Mouse (Mus musculus) MEL (cell line): Measurements from ENCODE around the gene Sox5. TPM values are rescaled to one million over a fixed set of nuclear protein-coding genes. Genes with fewer than 3 reads are reported as not detected.

Experiments used
- DNase-seq: peaks from one replicate; pipeline ENCODE4 v3.0.0; 2011; ENCODE audit warnings: low read depth, low spot score
- H3K27ac ChIP-seq: 2 replicates; pipeline ENCODE4 v1.5.1; 2012; ENCODE audit warnings: low read depth, mild to moderate bottlenecking, control low read depth, low read length, moderate library complexity; ENCODE audit not compliant: control insufficient read depth
- H3K27me3 ChIP-seq, 2 experiments: fragments of 150-350 bp in 1 of 2; sonication (generic) in 1 of 2; 2 replicates each; pipeline ENCODE4 v1.6.1; 2012; ENCODE audit warnings: low read length in 2 of 2, mild to moderate bottlenecking in 2 of 2, improper control_type of control experiment in 1 of 2, moderate library complexity in 1 of 2; ENCODE audit not compliant: insufficient read depth in 2 of 2, control insufficient read depth in 1 of 2
- H3K36me3 ChIP-seq, 2 experiments: 2 replicates each; pipeline ENCODE4 v1.6.1; 2012 to 2014; ENCODE audit warnings: low read length in 2 of 2, improper control_type of control experiment in 1 of 2, inconsistent platforms in 1 of 2, mild to moderate bottlenecking in 1 of 2; ENCODE audit not compliant: insufficient read depth in 2 of 2, control insufficient read depth in 1 of 2
- H3K4me1 ChIP-seq, 2 experiments: fragments of 150-350 bp in 1 of 2; sonication (generic) in 1 of 2; 2 replicates each; pipeline ENCODE4 v1.6.1; 2012; ENCODE audit warnings: low read length in 2 of 2, improper control_type of control experiment in 1 of 2, mild to moderate bottlenecking in 1 of 2; ENCODE audit not compliant: insufficient read depth in 2 of 2, control insufficient read depth in 1 of 2
- H3K4me3 ChIP-seq, 2 experiments: fragments of 150-350 bp in 1 of 2; sonication (generic) in 1 of 2; 2 replicates each; pipeline ENCODE4 v1.5.1; 2012; ENCODE audit warnings: low read depth in 2 of 2, low read length in 2 of 2, mild to moderate bottlenecking in 2 of 2, moderate library complexity in 2 of 2, control low read depth in 1 of 2, improper control_type of control experiment in 1 of 2; ENCODE audit not compliant: control insufficient read depth in 1 of 2, insufficient read depth in 1 of 2
- H3K79me2 ChIP-seq: 2 replicates; pipeline ENCODE4 v1.6.1; 2012; ENCODE audit warnings: mild to moderate bottlenecking, low read length, moderate library complexity; ENCODE audit not compliant: control insufficient read depth, poor library complexity, insufficient read depth
- H3K9ac ChIP-seq: 2 replicates; pipeline ENCODE4 v1.6.1; 2012; ENCODE audit warnings: low read depth, mild to moderate bottlenecking, control low read depth, low read length, moderate library complexity; ENCODE audit not compliant: control insufficient read depth, poor library complexity, severe bottlenecking
- H3K9me3 ChIP-seq: fragments of 150-350 bp; sonication (generic); replicated peaks from 2 replicates; pipeline ENCODE4 v1.6.1; 2012; ENCODE audit warnings: mild to moderate bottlenecking, low read length, improper control_type of control experiment, moderate library complexity; ENCODE audit not compliant: insufficient read depth
- CTCF ChIP-seq, 3 experiments: IDR thresholded peaks in 2 of 3; conservative IDR thresholded peaks in 1 of 3; 2 replicates each; pipeline ENCODE4 v1.5.1; 2011 to 2012; ENCODE audit warnings: low read length in 3 of 3, low read depth in 2 of 3, mild to moderate bottlenecking in 2 of 3, improper control_type of control experiment in 1 of 3, inconsistent platforms in 1 of 3, mixed read lengths in 1 of 3, moderate library complexity in 1 of 3; ENCODE audit not compliant: control insufficient read depth in 1 of 3, insufficient read depth in 1 of 3, poor library complexity in 1 of 3, severe bottlenecking in 1 of 3
- ETS1 ChIP-seq: IDR thresholded peaks from 2 replicates; pipeline ENCODE4 v1.6.1; 2012; ENCODE audit warnings: low read depth, mild to moderate bottlenecking, inconsistent platforms, low read length, improper control_type of control experiment, moderate library complexity
- GABPA ChIP-seq: IDR thresholded peaks from 2 replicates; pipeline ENCODE4 v1.6.1; 2012; ENCODE audit warnings: low read depth, mild to moderate bottlenecking, inconsistent platforms, low read length, improper control_type of control experiment, moderate library complexity
- JUND ChIP-seq: IDR thresholded peaks from 2 replicates; pipeline ENCODE4 v1.6.1; 2011; ENCODE audit warnings: low read depth, mild to moderate bottlenecking, improper control_type of control experiment, low read length
- MAX ChIP-seq: IDR thresholded peaks from 2 replicates; pipeline ENCODE4 v1.6.1; 2011; ENCODE audit warnings: low read length, improper control_type of control experiment
- MEF2A ChIP-seq: IDR thresholded peaks from 2 replicates; pipeline ENCODE4 v1.6.1; 2014; ENCODE audit warnings: low read depth, mild to moderate bottlenecking, inconsistent platforms, low read length, improper control_type of control experiment; ENCODE audit not compliant: poor library complexity, insufficient replicate concordance, severe bottlenecking; ENCODE audit errors: extremely low read depth
- MYC ChIP-seq: IDR thresholded peaks from 2 replicates; pipeline ENCODE4 v1.6.1; 2011; ENCODE audit warnings: low read depth, mild to moderate bottlenecking, low read length, improper control_type of control experiment, moderate library complexity
- NRF1 ChIP-seq: IDR thresholded peaks from 2 replicates; pipeline ENCODE4 v1.6.1; 2014; ENCODE audit warnings: low read depth, mild to moderate bottlenecking, inconsistent platforms, low read length, improper control_type of control experiment, moderate library complexity; ENCODE audit not compliant: poor library complexity, insufficient read depth, severe bottlenecking
- RAD21 ChIP-seq: IDR thresholded peaks from 2 replicates; pipeline ENCODE4 v1.6.1; 2011; ENCODE audit warnings: mild to moderate bottlenecking, low read depth, low read length, improper control_type of control experiment
- RCOR1 ChIP-seq: IDR thresholded peaks from 2 replicates; pipeline ENCODE4 v1.6.1; 2012; ENCODE audit warnings: low read depth, mild to moderate bottlenecking, inconsistent platforms, low read length, improper control_type of control experiment
- SIN3A ChIP-seq: IDR thresholded peaks from 2 replicates; pipeline ENCODE4 v1.6.1; 2012; ENCODE audit warnings: low read length, improper control_type of control experiment, inconsistent platforms
- SMC3 ChIP-seq: IDR thresholded peaks from 2 replicates; pipeline ENCODE4 v1.6.1; 2011; ENCODE audit warnings: low read depth, low read length, improper control_type of control experiment
- TAL1 ChIP-seq: IDR thresholded peaks from 2 replicates; pipeline ENCODE4 v1.6.1; 2012; ENCODE audit warnings: mild to moderate bottlenecking, inconsistent platforms, low read length, moderate library complexity, mixed read lengths
- TBP ChIP-seq: IDR thresholded peaks from 2 replicates; pipeline ENCODE4 v1.8.0; 2011; ENCODE audit warnings: low read depth, low read length, improper control_type of control experiment
- UBTF ChIP-seq: IDR thresholded peaks from 2 replicates; pipeline ENCODE4 v1.6.1; 2012; ENCODE audit warnings: low read depth, mild to moderate bottlenecking, inconsistent platforms, low read length, improper control_type of control experiment, moderate library complexity, borderline replicate concordance; ENCODE audit not compliant: insufficient read depth
- ZC3H11A ChIP-seq: IDR thresholded peaks from 2 replicates; pipeline ENCODE4 v1.6.1; 2012; ENCODE audit warnings: low read depth, mild to moderate bottlenecking, inconsistent platforms, low read length, improper control_type of control experiment
- ZMIZ1 ChIP-seq: IDR thresholded peaks from 2 replicates; pipeline ENCODE4 v1.6.1; 2012; ENCODE audit warnings: low read depth, mild to moderate bottlenecking, inconsistent platforms, low read length, improper control_type of control experiment, moderate library complexity
- ZNF384 ChIP-seq: IDR thresholded peaks from 2 replicates; pipeline ENCODE4 v1.6.1; 2012; ENCODE audit warnings: low read depth, mild to moderate bottlenecking, inconsistent platforms, low read length, improper control_type of control experiment
- polyA plus RNA-seq, 2 experiments: library from polyadenylated mRNA; stranded (reverse) in 1 of 2; unstranded in 1 of 2; fragments of >175 nt in 1 of 2; fragments of >200 nt in 1 of 2; gene quantifications; 2 replicates each; pipeline versions ENCODE4 v1.2.1 to v1.2.4; 2012; ENCODE audit warnings: low replicate concordance in 2 of 2, low read depth in 1 of 2; ENCODE audit not compliant: insufficient read length in 2 of 2, insufficient read depth in 1 of 2, missing spikeins in 1 of 2
- total RNA-seq: library from RNA; depleted of rRNA; stranded (reverse); fragments of 300-350 nt; gene quantifications from 2 replicates; pipeline ENCODE4 v1.2.3, GENCODE M21; 2012

Sox5 gene
- total and polyA plus RNA-seq, 3 experiments, result 0.19 to 3.0 TPM; not detected in 1

- Histone ChIP-seq H3K4me1 (no peaks in the 10 kb centered on the region), H3K4me3 (no peak overlapping the region), H3K36me3 (no peaks in the 10 kb centered on the region), H3K27me3 (no peaks in the 10 kb centered on the region), H3K9ac (no peak overlapping the region), H3K9me3 (no peaks in the 10 kb centered on the region), H3K27ac (no peak overlapping the region), H3K79me2 (no peaks in the 10 kb centered on the region)
- DNase-seq, result no peak
- no peak for TF ChIP-seq TAL1
- TF ChIP-seq RAD21, result no peak
- TF ChIP-seq TBP, result no peak
- no peak for TF ChIP-seq UBTF
- TF ChIP-seq CTCF (IDR thresholded peaks at IDR 0.05 in 2 of 3, conservative IDR thresholded peaks at IDR 0.05 in 1 of 3; ENCODE audit: control insufficient read depth in 1 of 3, insufficient read depth in 1 of 3, low read depth in 2 of 3, low read length in 3 of 3, poor library complexity in 1 of 3, severe bottlenecking in 1 of 3), result no peak
- no peak for TF ChIP-seq ZC3H11A
- TF ChIP-seq JUND, result no peak
These were observed 495.7 kb downstream of the Sox5 start for GRCm38 (mm10) chr6:144286122-144286521.

GRCm38 (mm10) chr6:144283191-144283590 lies 498.6 kb downstream of the Sox5 start:
- DNase-seq, result no peak
- H3K27ac ChIP-seq, result no peak overlapping the region
- no peaks in the 10 kb centered on the region for H3K9me3 ChIP-seq
- H3K27me3 ChIP-seq, result no peaks in the 10 kb centered on the region
- TF ChIP-seq ETS1 (no peak), CTCF (IDR thresholded peaks at IDR 0.05 in 2 of 3, conservative IDR thresholded peaks at IDR 0.05 in 1 of 3; ENCODE audit: control insufficient read depth in 1 of 3, insufficient read depth in 1 of 3, low read depth in 2 of 3, low read length in 3 of 3, poor library complexity in 1 of 3, severe bottlenecking in 1 of 3) (no peak), ZNF384 (no peak), ZC3H11A (no peak), ZMIZ1 (no peak), SIN3A (no peak), MYC (no peak), NRF1 (no peak), SMC3 (no peak), MAX (no peak), RCOR1 (no peak), GABPA (no peak), MEF2A (no peak)
- no peak overlapping the region for H3K4me3 ChIP-seq
- H3K9ac ChIP-seq, result no peak overlapping the region
- H3K4me1 ChIP-seq, result no peaks in the 10 kb centered on the region
- no peaks in the 10 kb centered on the region for H3K79me2 ChIP-seq
- no peaks in the 10 kb centered on the region for H3K36me3 ChIP-seq
